Mouse (Mus musculus): Measurements from ENCODE around the gene Gm2696.

Gm2696 gene

DNA sequence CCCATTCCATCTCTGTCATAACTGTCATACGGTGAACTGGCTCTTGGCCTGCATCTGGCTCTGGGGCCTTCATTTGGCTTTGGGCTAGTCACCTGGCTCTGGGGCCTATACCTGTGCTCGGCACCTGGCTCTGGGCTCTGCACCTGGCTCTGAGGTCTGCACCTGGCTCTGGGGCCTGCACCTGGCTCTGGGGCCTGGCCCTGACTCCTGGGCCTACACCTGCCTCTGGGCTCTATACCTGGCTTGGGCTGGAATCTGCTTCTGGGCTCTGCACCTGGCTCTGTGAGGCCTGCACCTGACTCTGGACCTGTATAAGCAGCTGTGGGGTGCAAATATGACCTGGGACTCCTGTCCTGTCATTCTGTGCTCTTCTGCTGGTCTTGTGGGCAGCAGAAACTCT lies 33.1 kb downstream of the Gm2696 start:
- no peak for DNase-seq

DNA sequence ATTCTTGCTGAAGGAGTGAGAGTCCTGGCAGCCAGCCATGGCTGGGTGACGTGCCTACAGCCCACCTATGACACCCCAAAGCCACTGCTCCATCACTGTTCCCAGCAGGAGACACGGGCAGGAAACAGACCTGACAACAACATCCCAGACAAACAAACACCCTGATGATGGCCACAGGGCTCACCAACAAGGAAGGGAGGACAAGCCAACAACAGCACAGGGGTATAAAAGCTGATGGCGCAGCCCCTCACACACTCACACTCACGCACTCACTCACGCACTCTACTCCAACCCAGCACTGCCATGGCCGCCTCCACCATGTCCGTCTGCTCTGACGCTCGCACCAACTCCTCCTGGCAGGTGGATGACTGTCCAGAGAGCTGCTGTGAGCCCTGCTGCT lies 38.1 kb downstream of the Gm2696 start, which contains the start of gene Gm10318:
Gm10318 (plus strand) TSS at position 301 of the 400 bp plus-strand sequence.
- DNase-seq: no peak

DNA sequence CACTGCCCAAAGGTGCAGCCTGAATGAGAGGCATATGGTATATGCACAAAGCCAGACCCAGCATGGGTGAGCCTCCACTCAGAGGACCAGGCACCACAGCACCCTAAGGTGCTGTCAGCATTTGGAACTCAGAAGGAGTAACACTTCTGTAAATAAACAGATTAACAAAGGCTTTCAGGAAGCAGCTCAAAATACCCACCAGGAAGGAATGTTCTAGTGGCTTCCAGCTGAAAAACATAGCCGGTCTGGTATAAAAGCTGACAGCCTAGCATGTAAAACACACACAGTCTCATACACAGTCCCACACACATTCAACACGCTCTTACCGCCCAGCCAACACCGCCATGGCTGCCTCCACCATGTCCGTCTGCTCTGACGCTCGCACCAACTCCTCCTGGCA lies 47.2 kb downstream of the Gm2696 start, which contains the start of gene Gm3285:
Gm3285 (plus strand) TSS at position 301 of the 400 bp plus-strand sequence.
- no peak for DNase-seq

DNA sequence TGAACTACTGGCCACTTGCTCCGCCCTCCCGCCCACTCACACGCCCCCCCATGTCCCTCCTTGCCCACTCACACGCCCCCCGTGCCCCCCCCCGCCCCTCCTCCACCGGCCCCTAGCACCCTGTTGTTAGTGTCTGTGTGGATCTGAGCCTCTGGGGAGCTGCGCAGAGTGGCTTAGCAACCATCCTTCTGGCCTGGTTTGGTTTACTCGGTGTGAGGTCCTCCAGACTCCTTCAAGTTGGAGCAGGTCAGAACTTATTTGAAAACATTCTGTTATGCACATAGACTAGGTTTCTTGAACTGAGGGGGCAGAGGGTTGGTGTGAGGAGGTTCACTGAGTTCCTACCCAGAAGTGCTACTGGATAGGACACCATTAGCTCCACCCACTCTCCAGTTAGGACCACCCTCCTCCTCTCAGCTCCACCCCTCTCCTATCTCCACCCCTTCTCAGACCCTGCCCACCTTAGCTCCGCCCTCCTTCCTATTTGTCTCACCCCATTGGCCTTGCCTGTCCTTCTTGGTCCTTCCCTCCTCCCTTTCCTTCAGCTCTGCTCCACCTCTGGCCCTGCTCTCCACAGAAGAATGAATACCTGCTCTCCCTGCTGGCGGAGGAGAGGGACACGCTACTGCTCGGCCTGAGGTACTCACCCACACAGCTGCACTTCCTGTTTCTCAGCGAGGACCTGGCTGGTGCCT lies 49.7 kb downstream of the Gm2696 start:
- DNase-seq: peak; percentile 49 to 60

DNA sequence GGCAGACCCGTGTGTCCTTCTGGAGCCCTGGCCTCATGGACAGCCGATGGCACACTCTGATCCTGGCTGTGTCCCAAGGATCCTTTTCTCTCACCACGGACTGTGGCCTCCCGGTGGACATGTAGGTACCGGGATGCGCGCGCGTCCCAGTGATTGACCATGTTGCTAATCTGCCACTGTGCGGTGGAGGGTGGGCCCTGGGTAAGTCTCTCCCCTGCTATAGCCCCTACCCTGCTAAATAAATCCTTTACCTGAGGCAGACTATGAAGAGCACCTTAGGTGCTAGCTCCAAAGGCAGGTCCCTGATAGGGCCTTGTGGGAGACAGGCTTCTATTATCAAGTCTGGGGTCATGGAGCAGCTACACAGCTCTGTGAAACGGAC lies 50.3 kb downstream of the Gm2696 start:
- no peak for DNase-seq

DNA sequence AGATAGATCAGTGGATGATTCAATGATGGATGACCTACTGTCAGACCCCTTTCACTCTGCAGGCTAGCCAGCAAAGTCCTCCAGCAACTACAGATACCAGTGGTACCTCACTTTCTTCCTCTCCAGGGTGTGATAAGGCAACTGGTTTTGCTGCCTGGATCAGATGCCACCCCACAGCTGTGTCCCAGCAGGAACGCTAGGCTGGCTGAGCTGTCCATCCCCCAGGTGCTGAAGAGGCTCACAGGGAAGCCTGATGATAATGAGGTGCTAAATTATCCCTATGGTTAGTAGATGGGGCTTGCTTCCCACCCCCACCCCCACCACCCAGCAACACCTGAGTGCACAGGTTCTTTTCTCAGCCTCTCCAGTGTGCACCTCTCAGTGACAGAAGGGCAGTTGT lies 53.1 kb downstream of the Gm2696 start:
- DNase-seq: no peak

DNA sequence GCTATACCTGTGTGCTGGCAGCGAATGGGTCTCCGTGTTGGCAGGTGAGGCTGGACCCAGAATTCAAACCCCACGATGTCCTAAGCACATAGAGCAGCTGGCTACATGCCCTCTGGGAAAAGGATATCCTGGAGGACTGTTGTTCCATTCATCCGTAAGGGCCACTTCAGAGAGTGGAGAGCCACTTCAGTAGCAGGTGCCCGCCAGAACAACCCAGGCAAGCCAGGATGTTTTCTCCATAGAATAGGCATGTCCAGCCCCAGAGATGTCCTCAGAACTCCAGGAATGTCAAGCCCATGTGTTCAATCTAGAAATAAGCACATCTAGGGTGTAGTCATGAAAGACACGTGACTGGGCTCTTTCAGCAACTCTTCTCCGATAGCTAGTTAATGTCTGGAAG lies 55.2 kb downstream of the Gm2696 start:
- no peak for DNase-seq

DNA sequence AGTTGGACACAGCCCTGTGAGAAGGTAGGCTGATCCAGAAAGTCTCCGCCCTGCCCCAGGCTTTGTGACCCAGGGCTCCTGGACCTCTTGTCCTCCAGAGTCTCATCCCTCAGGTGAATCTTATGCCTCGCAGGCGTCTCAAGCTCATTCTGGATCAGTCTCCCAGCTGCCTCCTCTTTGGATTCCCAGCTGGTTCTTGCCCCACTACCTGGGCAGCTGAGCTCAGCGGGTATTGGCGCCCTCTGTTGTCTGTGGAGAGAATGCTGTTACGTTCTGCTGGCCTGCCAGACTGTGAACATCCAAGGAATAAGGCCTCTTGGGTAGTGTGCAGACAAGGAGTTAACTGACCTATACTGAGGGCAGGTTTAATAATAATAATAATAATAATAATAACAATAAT lies 64.5 kb downstream of the Gm2696 start:
- peak in 1 of 2 experiments; percentile 20 for DNase-seq

DNA sequence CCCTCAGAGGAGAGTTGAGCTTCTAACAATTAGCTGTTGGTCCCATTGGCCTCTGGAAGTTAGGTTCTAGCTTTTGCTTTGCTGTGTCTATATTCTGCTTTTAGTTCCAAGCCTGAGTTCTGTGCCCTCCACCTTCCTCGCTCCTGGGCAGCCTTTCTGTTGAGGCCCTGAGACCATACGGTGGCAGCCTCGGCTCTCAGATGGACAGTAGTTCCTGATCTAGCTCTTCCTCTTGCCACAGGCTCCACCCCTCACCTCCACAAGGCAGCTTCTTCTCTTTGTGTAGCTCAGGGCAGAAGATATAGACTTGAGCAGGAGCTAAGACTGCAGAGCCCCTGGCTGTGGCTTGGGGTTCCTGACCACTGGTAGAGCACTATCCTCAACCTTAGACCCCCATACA lies 65.8 kb downstream of the Gm2696 start:
- DNase-seq: peak in 1 of 2 experiments; percentile 6

DNA sequence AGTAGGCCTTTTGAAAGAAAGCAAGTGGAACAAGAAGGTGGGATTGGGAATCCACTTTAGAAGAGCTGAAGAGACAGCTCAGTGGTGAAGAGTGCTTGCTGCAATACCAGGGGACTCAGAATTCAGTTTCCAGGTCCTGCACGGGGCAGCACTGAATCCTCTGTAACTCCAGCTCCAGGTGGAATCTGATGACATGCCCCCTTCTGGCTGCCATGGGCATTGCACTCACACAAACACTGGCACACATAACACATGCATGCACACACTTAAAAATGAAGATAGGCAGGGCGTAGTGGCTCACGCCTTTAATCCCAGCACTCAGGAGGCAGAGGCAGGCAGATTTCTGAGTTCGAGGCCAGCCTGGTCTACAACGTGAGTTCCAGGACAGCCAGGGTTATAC lies 68.1 kb downstream of the Gm2696 start:
- DNase-seq: no peak
